Comparison of ENCODE assay signal across 9 mouse cellular contexts in genomic region chr5:147314646-147315431, GRCm38 (mm10). TPM values are rescaled to one million over a fixed set of nuclear protein-coding genes. Genes with fewer than 3 reads are reported as not detected.
DNase-seq lines count a peak whose midpoint lies in the region; ATAC-seq and TF ChIP-seq lines count a peak whose summit lies in the region.
"Had no signal": no experiment of that assay in that cellular context is flagged by ENCODE, and none has a peak within 500 bp of the region (broad histone marks: within the 10 kb centered on the region; RNA-seq: fewer than 3 reads in every experiment).

No protein-coding gene starts in this region.

- H3K4me3 ChIP-seq in kidney, embryonic 16.5 days (ENCODE audit: low read length): peak overlapping the region; percentile 5; the same call in 1 of the 2 replicates
- peak overlapping the region; percentile 17; the same call in 1 of the 2 replicates for H3K4me3 ChIP-seq in heart, postnatal 0 days (ENCODE audit: low read depth, low read length)
- no peak overlapping the region for H3K4me3 ChIP-seq in neural tube, embryonic 14.5 days (ENCODE audit: low read depth, low read length)

- no peak overlapping the region for H3K27ac ChIP-seq in kidney, embryonic 16.5 days (ENCODE audit: low read length)
- H3K27ac ChIP-seq in heart, postnatal 0 days (ENCODE audit: low read depth): no peak overlapping the region
- H3K27ac ChIP-seq in neural tube, embryonic 14.5 days (ENCODE audit: low read depth, low read length): no peak overlapping the region
- H3K27ac ChIP-seq: macrophage had no signal

- H3K36me3 ChIP-seq in kidney, embryonic 16.5 days (ENCODE audit: insufficient read depth, low read length): no peaks in the 10 kb centered on the region
- H3K36me3 ChIP-seq in heart, postnatal 0 days (replicated peaks; ENCODE audit: control insufficient read depth, insufficient read depth, low read length): no peaks in the 10 kb centered on the region
- H3K36me3 ChIP-seq in neural tube, embryonic 14.5 days (ENCODE audit: control insufficient read depth, insufficient read depth, low read length): no peaks in the 10 kb centered on the region

- no peak for DNase-seq in kidney, postnatal 25 days
- DNase-seq in adrenal gland, adult 2 months: peak; percentile 80
- no peak for DNase-seq in heart, postnatal 0 days (ENCODE audit: low spot score)
- DNase-seq in right cerebral cortex, postnatal 14 days: no peak
- DNase-seq in lung, postnatal 10 days: no peak
- DNase-seq: thymus, postnatal 25 days had no signal

- peaks cover 94% of the 10 kb centered on the region for H3K27me3 ChIP-seq in kidney, embryonic 16.5 days (ENCODE audit: insufficient read depth, low read length)
- H3K27me3 ChIP-seq in heart, postnatal 0 days (ENCODE audit: control insufficient read depth, insufficient read depth, low read length): peaks cover 95% of the 10 kb centered on the region
- peaks cover 76% of the 10 kb centered on the region for H3K27me3 ChIP-seq in neural tube, embryonic 14.5 days (ENCODE audit: control insufficient read depth, insufficient read depth, low read length)

- H3K4me2 ChIP-seq in kidney, embryonic 16.5 days (replicated peaks; ENCODE audit: low read depth, low read length): no peak overlapping the region
- H3K4me2 ChIP-seq in heart, postnatal 0 days (ENCODE audit: low read depth, low read length): 0 out of 2 replicates have a peak overlapping the region, but pooled peaks have one; percentile 15
- H3K4me2 ChIP-seq in neural tube, embryonic 14.5 days (ENCODE audit: low read depth, low read length): no peak overlapping the region

- no peak for TF ChIP-seq EP300 in heart, postnatal 0 days (IDR thresholded peaks at IDR 0.05; ENCODE audit: low read depth)

- H3K4me1 ChIP-seq in kidney, embryonic 16.5 days (ENCODE audit: insufficient read depth, low read length): no peaks in the 10 kb centered on the region; the same call in 1 of the 2 replicates
- H3K4me1 ChIP-seq in heart, postnatal 0 days (ENCODE audit: control insufficient read depth, insufficient read depth): no peaks in the 10 kb centered on the region
- no peaks in the 10 kb centered on the region for H3K4me1 ChIP-seq in neural tube, embryonic 14.5 days (ENCODE audit: control insufficient read depth, insufficient read depth, low read length)

- no peaks in the 10 kb centered on the region for H3K9me3 ChIP-seq in kidney, embryonic 16.5 days (ENCODE audit: low read length)
- H3K9me3 ChIP-seq in heart, postnatal 0 days (replicated peaks; ENCODE audit: control insufficient read depth, low read length): no peaks in the 10 kb centered on the region
- no peaks in the 10 kb centered on the region for H3K9me3 ChIP-seq in neural tube, embryonic 14.5 days (ENCODE audit: control insufficient read depth, low read length)

- under 1% methylated on average over 39 of the region's 39 CpGs for WGBS in kidney, embryonic 16.5 days
- WGBS in heart, postnatal 0 days: 2% methylated on average over 39 of the region's 39 CpGs
- WGBS in neural tube, embryonic 14.5 days: under 1% methylated on average over 39 of the region's 39 CpGs

- no peak for TF ChIP-seq CTCF in heart, postnatal 0 days (IDR thresholded peaks at IDR 0.05; ENCODE audit: low read depth)

- no peak overlapping the region for H3K9ac ChIP-seq in kidney, embryonic 16.5 days (replicated peaks; ENCODE audit: low read length)
- no peak overlapping the region for H3K9ac ChIP-seq in heart, postnatal 0 days (replicated peaks; ENCODE audit: low read depth, low read length)
- no peak overlapping the region for H3K9ac ChIP-seq in neural tube, embryonic 14.5 days (replicated peaks; ENCODE audit: low read depth, low read length)

- 0 out of 2 replicates have a peak, but pooled peaks have one; percentile 36 for ATAC-seq in kidney, embryonic 16.5 days (ENCODE audit: low FRiP score, low TSS enrichment)
- ATAC-seq in heart, postnatal 0 days (ENCODE audit: insufficient read depth, low read depth): no peak
- ATAC-seq in neural tube, embryonic 14.5 days (ENCODE audit: low read depth): peak; percentile 33; the same call in 1 of the 2 replicates

RNA-seq across cellular contexts. Expression of gene Urad, which starts 7.4 kb away (rescaled TPM):
- not detected in 2 replicates for polyA plus RNA-seq in kidney, embryonic 16.5 days (2015; fragmentation: Nextera tagmentation; extraction: Ambion mirVana)
- total RNA-seq in adrenal gland, adult 2 months (2021): 1 to 10 TPM in 1 of 2 experiments, not detected in 1; 3.5 TPM
- polyA plus RNA-seq in adrenal gland, adult 2 months (2012; rRNA removed): 2.2 and 3.3 TPM in 2 replicates
- not detected in 2 replicates for total RNA-seq in heart, postnatal 0 days (2014; rRNA removed; ENCODE audit: low replicate concordance)
- not detected in 2 replicates for polyA plus RNA-seq in heart, postnatal 0 days (2015; fragmentation: Nextera tagmentation; extraction: Ambion mirVana)
- polyA plus RNA-seq in neural tube, embryonic 14.5 days (2014; fragmentation: Nextera tagmentation; extraction: Ambion mirVana): not detected in 2 replicates
- polyA plus RNA-seq: macrophage had no signal

RNA-seq across cellular contexts. Expression of gene Cdx2, which starts 7.8 kb away (rescaled TPM):
- polyA plus RNA-seq in kidney, embryonic 16.5 days (2015; fragmentation: Nextera tagmentation; extraction: Ambion mirVana): not detected in 2 replicates
- total RNA-seq in adrenal gland, adult 2 months (2021): not detected
- not detected in 2 replicates for polyA plus RNA-seq in adrenal gland, adult 2 months (2012; rRNA removed)
- not detected in 2 replicates for total RNA-seq in heart, postnatal 0 days (2014; rRNA removed; ENCODE audit: low replicate concordance)
- polyA plus RNA-seq in heart, postnatal 0 days (2015; fragmentation: Nextera tagmentation; extraction: Ambion mirVana): not detected in 2 replicates
- not detected in 2 replicates for polyA plus RNA-seq in neural tube, embryonic 14.5 days (2014; fragmentation: Nextera tagmentation; extraction: Ambion mirVana)
- polyA plus RNA-seq: macrophage had no signal

RNA-seq across cellular contexts. Expression of gene Pdx1, which starts 45.1 kb away (rescaled TPM):
- not detected in 2 replicates for polyA plus RNA-seq in kidney, embryonic 16.5 days (2015; fragmentation: Nextera tagmentation; extraction: Ambion mirVana)
- not detected for total RNA-seq in adrenal gland, adult 2 months (2021)
- polyA plus RNA-seq in adrenal gland, adult 2 months (2012; rRNA removed): not detected in 2 replicates
- total RNA-seq in heart, postnatal 0 days (2014; rRNA removed; ENCODE audit: low replicate concordance): not detected in 2 replicates
- not detected in 2 replicates for polyA plus RNA-seq in heart, postnatal 0 days (2015; fragmentation: Nextera tagmentation; extraction: Ambion mirVana)
- not detected in 2 replicates for polyA plus RNA-seq in neural tube, embryonic 14.5 days (2014; fragmentation: Nextera tagmentation; extraction: Ambion mirVana)
- polyA plus RNA-seq: macrophage had no signal
